Mouse (Mus musculus) mesoderm, embryonic 11.5 days (tissue): ENCODE measurements at regions not wholly inside any gene's neighbourhood (a gene's known extent, or its start where the extent isn't known, plus 50 kb on each side); places are given as distances from the start of the nearest gene placed in this dataset.
"Not testable (repeated sequence)": the region's sequence is repeated elsewhere in the genome, so short reads cannot be mapped to it uniquely, and the experiment has no call there.

Source experiments
- DNase-seq: peaks from one replicate; pipeline ENCODE4 v3.0.0-alpha.2; 2012; ENCODE audit warnings: low read depth, low spot score

GRCm38 (mm10) chr17:59179018-59179417 lies 165.8 kb upstream of the Nudt12 start:
- no peak for DNase-seq

GRCm38 (mm10) chr17:59156345-59156744 lies 143.2 kb upstream of the Nudt12 start:
- DNase-seq = no peak

GRCm38 (mm10) chr17:59143760-59144157 lies 130.6 kb upstream of the Nudt12 start:
- DNase-seq = no peak

- DNase-seq = no peak
These were observed 130.0 kb upstream of the Nudt12 start for GRCm38 (mm10) chr17:59142995-59143759.

- no peak for DNase-seq
These were observed 125.6 kb upstream of the Nudt12 start for GRCm38 (mm10) chr17:59138791-59139190.

- peak; percentile 24 for DNase-seq
These were observed 86.2 kb upstream of the Nudt12 start for GRCm38 (mm10) chr17:59099376-59099775.

GRCm38 (mm10) chr17:59076846-59077245 lies 63.7 kb upstream of the Nudt12 start:
- not testable (repeated sequence) for DNase-seq

- not testable (repeated sequence) for DNase-seq
These were observed 63.2 kb upstream of the Nudt12 start for GRCm38 (mm10) chr17:59076361-59076760.
